Mouse (Mus musculus) forebrain, embryonic 16.5 days (tissue): ENCODE data around the gene Mgat5. TPM values are rescaled to one million over a fixed set of nuclear protein-coding genes. Genes with fewer than 3 reads are reported as not detected.

Source experiments
- ATAC-seq: fragments of 200-750 bp; cut with Nextera tagmentation; 2 replicates; pipeline ENCODE4 v1.8.0; 2017; ENCODE audit warnings: mild to moderate bottlenecking, moderate library complexity
- H3K27ac ChIP-seq: fragments of 300-500 bp; sonication (generic); 2 replicates; pipeline ENCODE4 v1.5.1; 2014; ENCODE audit warnings: low read length, control low read depth
- H3K27me3 ChIP-seq: fragments of 300-500 bp; sonication (generic); replicated peaks from 2 replicates; pipeline ENCODE4 v1.6.1; 2014; ENCODE audit warnings: low read length; ENCODE audit not compliant: control insufficient read depth, insufficient read depth
- H3K36me3 ChIP-seq: fragments of 300-500 bp; sonication (generic); 2 replicates; pipeline ENCODE4 v1.6.1; 2014; ENCODE audit not compliant: control insufficient read depth, insufficient read depth
- H3K4me1 ChIP-seq: fragments of 300-500 bp; sonication (generic); replicated peaks from 2 replicates; pipeline ENCODE4 v1.6.1; 2014; ENCODE audit warnings: low read length; ENCODE audit not compliant: control insufficient read depth, insufficient read depth
- H3K4me2 ChIP-seq: fragments of 300-500 bp; sonication (generic); 2 replicates; pipeline ENCODE4 v1.6.1; 2014; ENCODE audit warnings: mild to moderate bottlenecking, low read length, control low read depth
- H3K4me3 ChIP-seq: fragments of 300-500 bp; sonication (generic); replicated peaks from 2 replicates; pipeline ENCODE4 v1.5.1; 2014; ENCODE audit warnings: mild to moderate bottlenecking, low read length, control low read depth
- H3K9ac ChIP-seq: fragments of 300-500 bp; sonication (generic); replicated peaks from 2 replicates; pipeline ENCODE4 v1.6.1; 2014; ENCODE audit warnings: low read depth, low read length, control low read depth
- H3K9me3 ChIP-seq: fragments of 300-500 bp; sonication (generic); 2 replicates; pipeline ENCODE4 v1.6.1; 2016; ENCODE audit warnings: low read length; ENCODE audit not compliant: control insufficient read depth
- WGBS: fragments of 180-500 bp; shearing (Covaris S2); extraction: QIAGEN DNeasy Blood & Tissue Kit; methylation state at CpG from one replicate; pipeline ENCODE4 v1.1.7; 2014; 5-methylcytosine and 5-hydroxymethylcytosine counted together
- polyA plus RNA-seq: library from polyadenylated mRNA; unstranded; fragments of >200 nt; fragmentation: Nextera tagmentation; extraction: Ambion mirVana; gene quantifications from 2 replicates; pipeline ENCODE4 v1.2.1, GENCODE M21; 2015

Mgat5 gene
- polyA plus RNA-seq, 1 experiment from 2014 or later: 14.8 TPM

DNA sequence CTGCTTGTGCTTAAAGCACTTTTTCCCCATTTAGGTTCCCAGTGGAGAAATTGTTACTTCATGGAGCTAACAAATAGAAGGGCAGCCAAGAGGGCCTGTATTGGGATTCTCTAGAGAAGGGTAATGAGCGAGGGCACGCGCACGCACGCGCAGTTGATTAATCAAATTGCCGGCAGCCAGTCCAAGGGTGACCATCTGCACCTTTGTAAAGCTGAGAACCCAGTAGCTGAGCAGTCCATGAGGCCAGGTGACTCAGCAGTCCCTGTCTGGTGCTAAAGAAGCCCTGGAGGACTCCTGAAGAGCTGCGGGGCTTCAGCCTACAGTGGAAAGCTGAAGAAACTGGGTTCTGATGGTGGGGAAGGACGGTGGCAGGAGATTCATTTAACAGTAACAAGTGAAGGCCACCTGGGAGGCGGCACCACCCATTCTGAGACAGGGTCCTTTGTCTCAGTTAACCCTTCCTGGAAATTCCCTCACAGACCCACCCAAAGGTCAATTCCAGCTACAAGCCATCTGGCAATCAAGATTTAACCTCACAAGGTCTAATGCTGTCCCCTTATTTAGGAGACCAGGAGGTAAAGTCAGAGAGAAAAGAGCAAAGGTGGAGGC lies 302.3 kb downstream of the Mgat5 start:
- Histone ChIP-seq H3K27me3 (no peaks in the 10 kb centered on the region), H3K4me2 (no peak overlapping the region), H3K27ac (no peak overlapping the region)

DNA sequence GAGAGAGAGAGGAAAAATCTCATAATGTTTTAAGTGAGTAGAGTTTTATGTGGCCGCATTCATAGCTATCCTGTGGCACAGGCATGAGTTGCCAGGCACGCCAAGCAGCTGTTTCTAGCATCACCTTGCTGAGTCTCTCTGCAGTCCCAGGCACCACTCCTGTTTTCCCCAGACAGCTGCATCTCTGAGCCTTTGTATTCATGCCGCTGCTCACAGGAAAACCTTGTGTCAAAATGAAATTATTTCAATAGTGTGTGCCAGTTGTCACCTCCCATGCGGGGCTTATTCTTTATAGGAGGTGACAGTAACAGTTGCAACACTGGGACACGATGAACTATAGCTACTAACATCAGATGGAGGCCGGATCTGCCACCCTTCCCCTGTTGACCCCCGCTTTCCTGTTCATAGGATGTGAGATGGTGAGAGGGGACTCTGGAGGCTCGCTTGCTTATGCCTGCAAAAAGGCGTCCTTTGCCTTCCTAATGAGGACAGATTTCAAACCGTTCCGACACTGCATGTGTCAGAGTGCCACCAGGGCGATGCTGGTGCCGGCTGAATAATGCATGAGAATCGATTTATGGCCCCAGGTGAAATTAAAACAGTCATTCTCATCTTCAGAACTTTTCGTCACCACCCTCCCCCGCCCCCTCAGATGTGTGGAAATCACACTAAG lies 303.4 kb downstream of the Mgat5 start:
- ATAC-seq: peak; percentile 53
- 58% methylated on average over 16 of the region's 16 CpGs for WGBS
- H3K4me1 ChIP-seq: peaks cover 3% of the 10 kb centered on the region; the same call in 1 of the 2 replicates
- H3K4me2 ChIP-seq: no peak overlapping the region
- no peak overlapping the region for H3K9ac ChIP-seq
- H3K27me3 ChIP-seq: no peaks in the 10 kb centered on the region
- H3K36me3 ChIP-seq: no peaks in the 10 kb centered on the region
- no peaks in the 10 kb centered on the region for H3K9me3 ChIP-seq
- no peak overlapping the region for H3K4me3 ChIP-seq
- H3K27ac ChIP-seq: no peak overlapping the region

More for the DNA sequence above, 302.3 kb downstream of the Mgat5 start:
- Histone ChIP-seq H3K4me1 (peaks cover 3% of the 10 kb centered on the region; the same call in 1 of the 2 replicates), H3K36me3 (no peaks in the 10 kb centered on the region), H3K4me3 (no peak overlapping the region), H3K9ac (no peak overlapping the region), H3K9me3 (no peaks in the 10 kb centered on the region)
- 58% methylated on average over 10 of the region's 10 CpGs for WGBS
- ATAC-seq: 0 out of 2 replicates have a peak, but pooled peaks have one; percentile 31

- Histone ChIP-seq H3K27me3 (no peaks in the 10 kb centered on the region), H3K27ac (no peak overlapping the region), H3K4me3 (no peak overlapping the region), H3K9ac (no peak overlapping the region), H3K4me2 (no peak overlapping the region), H3K9me3 (no peaks in the 10 kb centered on the region), H3K36me3 (no peaks in the 10 kb centered on the region), H3K4me1 (peaks cover 3% of the 10 kb centered on the region; the same call in 1 of the 2 replicates)
- 76% methylated on average over 8 of the region's 8 CpGs for WGBS
- no peak for ATAC-seq
Observed at GRCm38 (mm10) chr1:127508921-127509320, 304.1 kb downstream of the Mgat5 start.

DNA sequence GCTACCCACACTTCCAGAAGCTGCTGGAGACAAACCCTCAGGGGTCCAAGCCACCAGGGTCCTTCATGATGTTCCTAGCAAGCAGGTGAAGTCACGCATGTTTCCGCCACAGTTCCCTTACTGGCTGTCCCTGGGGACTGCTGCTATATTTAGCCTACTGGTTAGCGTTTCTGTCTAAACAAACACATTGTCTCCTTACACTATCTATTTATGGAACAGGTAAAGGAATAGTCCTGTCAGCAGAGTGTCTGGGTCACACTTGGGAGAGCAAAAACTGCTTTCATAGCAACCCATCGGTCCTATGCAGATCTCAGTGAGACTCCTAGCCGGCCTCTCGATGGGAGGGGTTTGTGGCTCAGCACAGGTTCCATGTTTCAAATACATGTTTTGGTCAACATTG lies 306.5 kb downstream of the Mgat5 start:
- Histone ChIP-seq H3K27me3 (no peaks in the 10 kb centered on the region), H3K4me3 (no peak overlapping the region), H3K4me2 (no peak overlapping the region), H3K36me3 (no peaks in the 10 kb centered on the region), H3K9ac (no peak overlapping the region), H3K27ac (no peak overlapping the region), H3K4me1 (peaks cover 3% of the 10 kb centered on the region; the same call in 1 of the 2 replicates), H3K9me3 (no peaks in the 10 kb centered on the region)
- no peak for ATAC-seq
- WGBS: 92% methylated on average over 6 of the region's 6 CpGs

GRCm38 (mm10) chr1:127512709-127513108 lies 307.9 kb downstream of the Mgat5 start:
- Histone ChIP-seq H3K4me1 (peaks cover 3% of the 10 kb centered on the region; the same call in 1 of the 2 replicates), H3K4me2 (no peak overlapping the region), H3K9ac (no peak overlapping the region), H3K4me3 (no peak overlapping the region), H3K9me3 (no peaks in the 10 kb centered on the region), H3K36me3 (no peaks in the 10 kb centered on the region), H3K27me3 (no peaks in the 10 kb centered on the region), H3K27ac (no peak overlapping the region)
- 83% methylated on average over 6 of the region's 6 CpGs for WGBS
- no peak for ATAC-seq

DNA sequence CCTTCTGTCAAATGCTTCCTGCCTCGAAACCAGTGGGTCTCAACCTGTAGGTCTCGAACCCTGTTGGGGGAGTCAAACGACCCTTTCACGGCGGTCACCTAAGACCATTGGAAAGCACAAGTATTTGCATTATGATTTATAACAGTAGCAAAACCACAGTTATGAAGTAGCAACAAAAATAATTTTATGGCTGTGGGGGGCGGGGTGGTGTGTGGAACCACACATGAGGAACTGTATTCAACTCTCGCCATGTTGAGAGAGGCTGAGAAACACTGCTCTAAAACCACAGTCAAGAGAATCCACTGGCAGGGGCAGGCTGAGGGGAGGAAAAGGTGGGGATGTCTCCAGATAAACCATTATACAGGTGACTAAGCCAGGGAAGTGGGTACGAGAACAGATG lies 308.3 kb downstream of the Mgat5 start:
- Histone ChIP-seq H3K9me3 (no peaks in the 10 kb centered on the region), H3K4me2 (no peak overlapping the region), H3K4me3 (no peak overlapping the region), H3K4me1 (no peaks in the 10 kb centered on the region; the same call in 1 of the 2 replicates), H3K27ac (no peak overlapping the region), H3K36me3 (no peaks in the 10 kb centered on the region), H3K9ac (no peak overlapping the region), H3K27me3 (no peaks in the 10 kb centered on the region)
- 94% methylated on average over 8 of the region's 8 CpGs for WGBS
- ATAC-seq: no peak

DNA sequence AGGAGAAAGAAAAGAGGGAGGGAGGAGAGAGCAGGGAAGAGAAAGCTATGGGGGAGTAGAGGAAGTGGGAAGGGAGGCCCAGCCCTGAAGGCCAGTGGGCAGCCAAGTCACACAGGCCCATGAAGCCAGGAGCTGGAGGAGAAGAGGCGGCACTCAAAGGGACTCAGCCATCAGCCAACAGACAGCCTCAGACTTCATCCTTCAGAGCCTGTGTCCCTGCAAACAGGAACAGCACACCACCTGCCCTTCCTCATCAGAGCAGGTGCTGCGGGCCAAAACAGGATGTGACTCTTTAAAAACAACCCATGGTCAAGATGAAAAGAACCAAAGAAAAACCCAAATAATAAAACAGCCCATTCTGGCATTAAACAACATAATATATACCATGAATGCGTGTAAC lies 308.8 kb downstream of the Mgat5 start:
- Histone ChIP-seq H3K27ac (no peak overlapping the region), H3K4me3 (no peak overlapping the region), H3K9me3 (no peaks in the 10 kb centered on the region), H3K36me3 (no peaks in the 10 kb centered on the region), H3K4me2 (no peak overlapping the region), H3K9ac (no peak overlapping the region), H3K27me3 (no peaks in the 10 kb centered on the region), H3K4me1 (no peaks in the 10 kb centered on the region; the same call in 1 of the 2 replicates)
- ATAC-seq: no peak
- WGBS: 92% methylated on average over 3 of the region's 3 CpGs

DNA sequence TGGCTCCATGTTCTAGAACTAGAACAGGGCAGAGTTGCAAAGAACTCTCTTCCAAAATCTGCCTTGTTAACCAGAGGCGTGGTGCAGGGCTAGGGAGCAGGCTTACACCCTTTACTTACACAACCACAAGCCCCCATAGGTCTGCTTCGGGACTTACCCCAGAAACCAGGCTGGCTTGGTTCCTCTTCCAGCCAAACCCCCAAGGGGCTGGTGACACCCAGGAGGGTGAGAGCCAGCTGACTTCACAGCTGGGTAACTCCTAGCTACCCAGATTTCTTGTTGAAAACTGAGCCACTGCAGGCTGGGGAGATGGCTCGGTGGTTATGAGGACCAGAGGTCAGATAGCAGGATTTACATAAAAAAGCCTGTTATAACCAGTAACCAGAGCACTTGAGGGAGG lies 309.7 kb downstream of the Mgat5 start:
- no peak for ATAC-seq
- no peak overlapping the region for H3K4me2 ChIP-seq
- H3K9me3 ChIP-seq: no peaks in the 10 kb centered on the region
- no peak overlapping the region for H3K27ac ChIP-seq
- H3K4me1 ChIP-seq: no peaks in the 10 kb centered on the region
- no peaks in the 10 kb centered on the region for H3K27me3 ChIP-seq
- 79% methylated on average over 3 of the region's 3 CpGs for WGBS
- no peak overlapping the region for H3K4me3 ChIP-seq
- no peaks in the 10 kb centered on the region for H3K36me3 ChIP-seq
- no peak overlapping the region for H3K9ac ChIP-seq

DNA sequence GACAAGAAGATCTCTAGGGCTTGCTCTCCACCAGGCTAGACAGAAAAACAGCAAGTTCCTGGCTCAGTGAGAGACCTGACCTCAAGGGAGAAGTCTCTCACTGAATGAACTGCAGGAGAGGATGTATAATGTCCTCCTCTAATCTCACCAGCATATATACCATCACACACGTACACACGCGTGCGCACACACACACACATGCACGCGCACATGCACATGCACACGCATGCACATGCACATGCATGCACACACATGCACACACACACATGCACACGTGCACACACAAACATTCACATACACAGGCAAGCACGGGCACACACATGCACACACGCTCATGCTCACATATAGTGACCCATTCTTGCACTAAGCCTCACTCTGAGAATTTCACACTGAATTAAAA lies 310.1 kb downstream of the Mgat5 start:
- Histone ChIP-seq H3K36me3 (no peaks in the 10 kb centered on the region), H3K9ac (no peak overlapping the region), H3K4me2 (no peak overlapping the region), H3K27me3 (no peaks in the 10 kb centered on the region), H3K4me3 (no peak overlapping the region), H3K27ac (no peak overlapping the region), H3K9me3 (no peaks in the 10 kb centered on the region), H3K4me1 (no peaks in the 10 kb centered on the region)
- WGBS: over 99% methylated on average over 10 of the region's 10 CpGs
- no peak for ATAC-seq
